Mouse (Mus musculus): ENCODE results near the gene Sertad3.

- TF ChIP-seq CTCF (IDR thresholded peaks at IDR 0.05; ENCODE audit: low read depth) (no peak), EP300 (optimal IDR thresholded peaks at IDR 0.05) (no peak)
Observed at GRCm38 (mm10) chr7:27460477-27460876, 13.1 kb upstream of the Sertad3 start.
